Mouse (Mus musculus) myocyte (in vitro differentiated cells): Measurements from ENCODE around the gene Xcr1.

Experiments used
- CEBPB ChIP-seq: IDR thresholded peaks from 2 replicates; pipeline ENCODE4 v1.6.1; 2011; ENCODE audit warnings: mild to moderate bottlenecking, moderate library complexity; ENCODE audit not compliant: poor library complexity, insufficient read depth, severe bottlenecking
- E2F4 ChIP-seq: IDR thresholded peaks from one replicate; pipeline ENCODE4 v1.6.1; 2011; ENCODE audit warnings: mild to moderate bottlenecking, control low read depth, moderate library complexity; ENCODE audit not compliant: insufficient read depth
- POLR2A ChIP-seq: IDR thresholded peaks from one replicate; pipeline ENCODE4 v1.6.1; 2011; ENCODE audit warnings: low read depth, mild to moderate bottlenecking, control low read depth, moderate library complexity; ENCODE audit not compliant: insufficient read length
- POLR2AphosphoS2 ChIP-seq: IDR thresholded peaks from one replicate; pipeline ENCODE4 v1.6.1; 2011; ENCODE audit warnings: low read depth, control low read depth; ENCODE audit not compliant: insufficient read length
- SRF ChIP-seq: IDR thresholded peaks from one replicate; pipeline ENCODE4 v1.6.1; 2011; ENCODE audit warnings: low read depth; ENCODE audit not compliant: control insufficient read depth, insufficient read length
- TCF12 ChIP-seq: IDR thresholded peaks from one replicate; pipeline ENCODE4 v1.6.1; 2011; ENCODE audit warnings: mild to moderate bottlenecking, control low read depth; ENCODE audit not compliant: poor library complexity, insufficient read depth, severe bottlenecking
- TCF3 ChIP-seq: IDR thresholded peaks from one replicate; pipeline ENCODE4 v1.6.1; 2011; ENCODE audit warnings: low read depth, control low read depth; ENCODE audit not compliant: insufficient read length
- USF1 ChIP-seq: IDR thresholded peaks from one replicate; pipeline ENCODE4 v1.6.1; 2011; ENCODE audit warnings: low read depth, mild to moderate bottlenecking, control low read depth, moderate library complexity

DNA sequence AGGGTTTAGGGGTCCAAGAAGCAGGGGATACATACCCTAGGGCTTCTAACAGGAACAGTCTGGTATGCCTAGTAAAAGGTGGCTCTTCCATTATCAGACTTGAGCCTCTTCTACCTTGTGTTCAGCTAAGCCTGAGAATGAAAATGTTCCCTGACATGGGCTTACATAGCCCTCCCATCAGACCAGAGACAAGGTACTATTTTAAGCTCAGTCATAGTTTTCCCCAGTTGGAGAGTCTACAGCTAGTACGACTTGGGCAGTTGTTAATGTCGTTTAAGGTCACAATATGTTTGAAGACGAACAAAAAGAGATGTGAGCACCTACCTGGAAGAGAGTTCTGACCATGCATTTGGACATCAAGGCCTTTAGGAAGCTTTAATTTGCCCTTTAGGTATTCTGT, 17.4 kb downstream of the Xcr1 start:
- TF ChIP-seq SRF (no peak), POLR2A (no peak), TCF12 (no peak), CEBPB (no peak), USF1 (no peak), POLR2AphosphoS2 (no peak), E2F4 (no peak), TCF3 (no peak)
